Mouse (Mus musculus): ENCODE results near the gene Rnf114. TPM values are rescaled to one million over a fixed set of nuclear protein-coding genes. Genes with fewer than 3 reads are reported as not detected.

The Rnf114 gene
- polyA plus RNA-seq, 1 experiment from 2014 or later: 58.9 TPM

DNA sequence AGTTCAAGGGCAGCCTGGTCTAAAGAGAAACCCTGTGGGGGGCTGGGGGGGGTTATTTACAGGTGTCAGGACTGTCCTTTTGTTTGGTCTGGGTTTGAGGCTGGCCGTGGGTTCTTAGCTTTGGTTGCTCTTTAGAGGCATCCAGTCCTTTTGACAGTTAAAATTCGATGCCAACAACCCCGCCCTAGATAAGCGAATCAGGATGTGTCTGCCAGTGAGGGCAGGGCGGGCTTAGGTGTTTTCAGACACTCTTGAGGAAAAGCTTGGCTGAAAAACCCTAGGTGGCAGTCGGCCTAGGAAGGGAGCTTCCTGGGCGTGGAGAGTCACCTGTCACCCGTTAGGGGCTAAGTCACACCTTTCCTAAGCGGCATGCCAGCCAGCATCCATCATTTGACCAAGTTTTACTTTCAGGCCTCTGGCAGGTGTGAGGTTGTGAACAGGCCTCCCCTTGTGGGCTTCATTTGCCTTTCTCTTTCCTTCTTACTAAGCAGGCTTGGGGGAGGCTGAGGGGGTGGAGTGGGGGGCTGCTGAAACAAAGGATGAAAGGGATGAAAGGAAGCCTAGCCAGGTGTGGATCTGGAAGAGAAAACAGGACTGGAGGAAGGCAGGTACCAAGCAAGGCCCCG, 44.0 kb downstream of the Rnf114 start:
- ATAC-seq (replicated peaks; ENCODE audit: insufficient number of reproducible peaks, low FRiP score, low TSS enrichment): no peak
- Histone ChIP-seq H3K9ac (ENCODE audit: low read depth, low read length) (no peak overlapping the region), H3K4me1 (ENCODE audit: control insufficient read depth, insufficient read depth, low read length) (peaks cover 29% of the 10 kb centered on the region)

DNA sequence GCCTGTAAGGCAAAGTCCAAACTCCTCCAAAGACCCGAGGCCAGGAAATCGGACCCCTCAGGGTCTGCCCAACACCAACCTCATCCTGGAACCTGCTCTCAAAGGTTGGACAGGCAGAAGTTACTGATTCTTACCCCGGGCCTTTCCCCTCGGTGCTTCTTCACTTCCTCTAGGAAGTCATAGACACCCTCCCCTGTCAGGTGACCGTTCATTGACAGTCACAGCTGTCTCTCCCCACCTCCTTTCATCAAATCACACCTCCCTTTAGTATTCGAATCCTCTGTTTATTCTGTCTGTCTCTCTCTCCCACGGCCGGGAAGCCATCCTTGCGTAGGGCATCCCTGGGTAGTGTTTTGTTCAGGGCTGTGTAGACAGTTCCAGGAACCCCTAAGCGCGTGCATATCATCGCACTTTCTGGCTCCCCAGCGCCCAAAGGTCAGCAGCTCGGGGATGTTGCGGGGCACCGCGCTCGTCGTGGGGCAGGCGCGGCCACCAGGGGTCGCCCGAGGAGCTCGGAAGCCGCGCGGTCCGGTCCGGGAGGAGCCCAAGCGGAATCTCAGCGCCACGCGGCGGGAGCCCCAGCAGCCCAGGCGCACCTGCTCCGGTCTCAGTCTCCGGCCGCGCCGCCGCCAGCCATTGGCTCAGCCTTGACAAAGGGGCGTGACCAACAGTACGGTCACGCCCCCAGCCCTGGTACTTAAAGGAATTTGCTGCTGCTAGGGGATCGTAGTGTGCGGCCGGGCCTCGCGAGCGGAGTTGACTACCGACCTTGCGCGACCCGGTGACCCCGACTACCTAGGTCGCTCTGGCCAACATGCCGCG, 45.2 kb downstream of the Rnf114 start, which contains the start of gene Snai1:
TSS of gene Snai1 (plus strand) at position 720 of the 822 bp plus-strand sequence.
- Histone ChIP-seq H3K4me1 (ENCODE audit: control insufficient read depth, insufficient read depth, low read length) (peaks cover 37% of the 10 kb centered on the region), H3K27ac (ENCODE audit: low read depth, low read length) (peak within 1 kb of the TSS; percentile 41; the same call in 1 of the 2 replicates), H3K4me3 (ENCODE audit: low read depth, low read length) (peak within 1 kb of the TSS; percentile 56), H3K36me3 (ENCODE audit: control insufficient read depth, insufficient read depth, low read length) (no peaks in the 10 kb centered on the region), H3K4me2 (peak within 1 kb of the TSS; percentile 81), H3K27me3 (ENCODE audit: control insufficient read depth, insufficient read depth, low read length) (peaks cover 22% of the 10 kb centered on the region), H3K9me3 (replicated peaks; ENCODE audit: control insufficient read depth, low read length) (no peaks in the 10 kb centered on the region), H3K9ac (ENCODE audit: low read depth, low read length) (peak within 1 kb of the TSS; percentile 69)
- ATAC-seq (replicated peaks; ENCODE audit: insufficient number of reproducible peaks, low FRiP score, low TSS enrichment): peak; percentile 89
- 1% methylated on average over 58 of the region's 58 CpGs for WGBS (ENCODE audit: insufficient replicate concordance)

More for the DNA sequence above, 44.0 kb downstream of the Rnf114 start:
- WGBS (ENCODE audit: insufficient replicate concordance): 24% methylated on average over 10 of the region's 10 CpGs
- H3K4me3 ChIP-seq (ENCODE audit: low read depth, low read length): no peak overlapping the region
- no peak overlapping the region for H3K27ac ChIP-seq (ENCODE audit: low read depth, low read length)
- H3K36me3 ChIP-seq (ENCODE audit: control insufficient read depth, insufficient read depth, low read length): no peaks in the 10 kb centered on the region
- H3K27me3 ChIP-seq (ENCODE audit: control insufficient read depth, insufficient read depth, low read length): peaks cover 24% of the 10 kb centered on the region
- H3K9me3 ChIP-seq (replicated peaks; ENCODE audit: control insufficient read depth, low read length): no peaks in the 10 kb centered on the region
- H3K4me2 ChIP-seq: no peak overlapping the region

DNA sequence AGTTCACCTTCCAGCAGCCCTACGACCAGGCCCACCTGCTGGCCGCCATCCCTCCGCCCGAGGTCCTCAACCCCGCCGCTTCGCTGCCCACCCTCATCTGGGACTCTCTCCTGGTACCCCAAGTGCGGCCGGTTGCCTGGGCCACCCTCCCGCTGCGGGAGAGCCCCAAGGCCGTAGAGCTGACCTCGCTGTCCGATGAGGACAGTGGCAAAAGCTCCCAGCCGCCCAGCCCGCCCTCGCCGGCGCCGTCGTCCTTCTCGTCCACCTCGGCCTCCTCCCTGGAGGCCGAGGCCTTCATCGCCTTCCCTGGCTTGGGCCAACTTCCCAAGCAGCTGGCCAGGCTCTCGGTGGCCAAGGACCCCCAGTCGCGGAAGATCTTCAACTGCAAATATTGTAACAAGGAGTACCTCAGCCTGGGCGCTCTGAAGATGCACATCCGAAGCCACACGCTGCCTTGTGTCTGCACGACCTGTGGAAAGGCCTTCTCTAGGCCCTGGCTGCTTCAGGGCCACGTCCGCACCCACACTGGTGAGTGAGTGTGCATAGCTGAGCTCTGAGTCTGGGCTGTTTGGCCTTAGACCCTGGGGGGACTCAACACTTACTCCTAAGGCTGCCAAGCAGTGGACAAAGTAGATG, 46.3 kb downstream of the Rnf114 start:
- no peak for ATAC-seq (replicated peaks; ENCODE audit: insufficient number of reproducible peaks, low FRiP score, low TSS enrichment)
- Histone ChIP-seq H3K4me1 (ENCODE audit: control insufficient read depth, insufficient read depth, low read length) (peaks cover 48% of the 10 kb centered on the region), H3K4me3 (ENCODE audit: low read depth, low read length) (peak overlapping the region; percentile 56), H3K9me3 (replicated peaks; ENCODE audit: control insufficient read depth, low read length) (no peaks in the 10 kb centered on the region), H3K36me3 (ENCODE audit: control insufficient read depth, insufficient read depth, low read length) (no peaks in the 10 kb centered on the region), H3K9ac (ENCODE audit: low read depth, low read length) (peak overlapping the region; percentile 69), H3K27ac (ENCODE audit: low read depth, low read length) (peak overlapping the region; percentile 41; the same call in 1 of the 2 replicates), H3K4me2 (peak overlapping the region; percentile 81), H3K27me3 (ENCODE audit: control insufficient read depth, insufficient read depth, low read length) (peaks cover 21% of the 10 kb centered on the region)
- WGBS (ENCODE audit: insufficient replicate concordance): 15% methylated on average over 33 of the region's 34 CpGs

DNA sequence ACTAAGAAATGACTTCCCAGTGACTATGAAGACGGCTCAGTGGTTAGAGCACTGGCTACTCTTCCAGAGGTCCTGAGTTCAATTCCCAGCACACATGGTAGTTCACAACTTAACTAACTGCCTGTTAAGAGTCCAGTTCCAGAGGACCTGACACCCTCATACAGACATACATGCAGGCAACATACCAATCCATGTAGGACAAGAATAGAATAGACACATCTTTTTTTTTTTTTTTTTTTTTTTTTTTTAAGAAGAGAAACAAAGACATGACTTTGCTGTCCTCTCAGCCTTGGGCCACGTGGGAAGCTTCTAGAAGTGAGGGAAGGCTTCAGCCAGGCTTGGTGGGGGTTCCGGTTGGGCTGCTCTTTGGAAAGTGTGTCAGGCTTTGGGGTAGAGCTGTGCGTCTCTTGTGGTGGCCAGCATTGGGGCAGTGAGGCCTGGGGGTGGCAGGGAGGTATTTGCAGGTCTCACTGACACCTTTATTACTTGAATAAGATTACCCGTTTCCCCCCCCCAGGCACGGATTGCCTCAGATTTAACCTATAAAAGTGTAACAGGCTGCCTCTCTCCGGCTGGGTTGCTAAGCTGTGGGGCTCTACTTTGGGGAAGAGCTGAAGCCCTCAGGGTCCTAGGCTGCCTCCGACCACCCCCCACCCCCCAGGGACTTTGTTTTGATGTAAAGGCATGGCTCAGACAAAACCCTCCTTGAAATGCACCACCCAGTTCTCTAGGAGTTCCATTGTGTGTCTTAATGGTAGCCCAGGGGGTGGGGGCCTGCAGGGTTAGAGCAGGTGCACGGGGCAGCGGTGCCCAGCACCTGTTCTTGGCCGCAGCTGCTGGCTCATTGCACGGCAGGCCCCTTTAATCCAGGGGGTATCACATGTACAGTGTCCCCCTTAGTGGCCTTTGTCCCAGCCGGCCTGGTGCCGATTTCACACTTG, 47.4 kb downstream of the Rnf114 start:
- Histone ChIP-seq H3K4me1 (ENCODE audit: control insufficient read depth, insufficient read depth, low read length) (peaks cover 56% of the 10 kb centered on the region), H3K36me3 (ENCODE audit: control insufficient read depth, insufficient read depth, low read length) (no peaks in the 10 kb centered on the region), H3K27ac (ENCODE audit: low read depth, low read length) (no peak overlapping the region), H3K4me3 (ENCODE audit: low read depth, low read length) (peak overlapping the region; percentile 56), H3K9ac (ENCODE audit: low read depth, low read length) (peak overlapping the region; percentile 69; the same call in 1 of the 2 replicates), H3K4me2 (peak overlapping the region; percentile 81), H3K9me3 (replicated peaks; ENCODE audit: control insufficient read depth, low read length) (no peaks in the 10 kb centered on the region), H3K27me3 (ENCODE audit: control insufficient read depth, insufficient read depth, low read length) (peaks cover 21% of the 10 kb centered on the region)
- 20% methylated on average over 14 of the region's 14 CpGs for WGBS (ENCODE audit: insufficient replicate concordance)
- ATAC-seq (replicated peaks; ENCODE audit: insufficient number of reproducible peaks, low FRiP score, low TSS enrichment): no peak

DNA sequence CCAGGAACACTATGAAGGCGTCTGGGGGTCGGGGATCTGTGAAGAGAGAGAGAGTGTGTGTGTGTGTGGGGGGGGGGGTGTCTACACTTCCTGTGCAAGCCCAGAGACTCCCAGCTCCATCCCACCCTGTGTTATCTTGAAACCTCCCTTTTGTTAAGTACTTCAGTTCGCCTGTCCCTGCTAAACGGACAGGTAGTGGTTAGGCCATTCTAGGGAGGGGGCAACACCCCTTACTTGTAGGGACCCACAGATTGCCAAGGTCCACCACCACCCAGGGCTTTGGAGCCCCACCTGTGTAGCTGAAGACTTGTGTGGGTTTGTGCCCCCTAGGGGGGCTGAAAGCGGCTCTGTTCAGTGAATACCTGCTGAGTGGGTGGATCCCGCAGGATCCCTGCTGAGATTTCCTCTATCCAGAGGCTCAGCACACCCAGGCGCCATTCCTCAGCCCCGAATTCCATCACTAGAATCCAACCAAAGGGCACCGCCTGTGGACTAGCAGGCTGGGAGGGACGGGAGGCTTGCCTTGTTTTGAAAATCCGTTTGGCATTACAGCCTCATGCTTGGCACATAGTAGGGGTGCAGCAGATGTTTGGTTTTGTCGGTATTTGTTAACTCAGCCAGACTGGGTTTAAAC, 48.1 kb downstream of the Rnf114 start:
- peak overlapping the region; percentile 69; the same call in 1 of the 2 replicates for H3K9ac ChIP-seq (ENCODE audit: low read depth, low read length)
- WGBS (ENCODE audit: insufficient replicate concordance): 16% methylated on average over 12 of the region's 12 CpGs
- no peaks in the 10 kb centered on the region for H3K36me3 ChIP-seq (ENCODE audit: control insufficient read depth, insufficient read depth, low read length)
- H3K27ac ChIP-seq (ENCODE audit: low read depth, low read length): peak overlapping the region; percentile 8
- peak overlapping the region; percentile 81 for H3K4me2 ChIP-seq
- H3K27me3 ChIP-seq (ENCODE audit: control insufficient read depth, insufficient read depth, low read length): peaks cover 21% of the 10 kb centered on the region
- no peaks in the 10 kb centered on the region for H3K9me3 ChIP-seq (replicated peaks; ENCODE audit: control insufficient read depth, low read length)
- peaks cover 56% of the 10 kb centered on the region for H3K4me1 ChIP-seq (ENCODE audit: control insufficient read depth, insufficient read depth, low read length)
- no peak for ATAC-seq (replicated peaks; ENCODE audit: insufficient number of reproducible peaks, low FRiP score, low TSS enrichment)
- H3K4me3 ChIP-seq (ENCODE audit: low read depth, low read length): peak overlapping the region; percentile 56

DNA sequence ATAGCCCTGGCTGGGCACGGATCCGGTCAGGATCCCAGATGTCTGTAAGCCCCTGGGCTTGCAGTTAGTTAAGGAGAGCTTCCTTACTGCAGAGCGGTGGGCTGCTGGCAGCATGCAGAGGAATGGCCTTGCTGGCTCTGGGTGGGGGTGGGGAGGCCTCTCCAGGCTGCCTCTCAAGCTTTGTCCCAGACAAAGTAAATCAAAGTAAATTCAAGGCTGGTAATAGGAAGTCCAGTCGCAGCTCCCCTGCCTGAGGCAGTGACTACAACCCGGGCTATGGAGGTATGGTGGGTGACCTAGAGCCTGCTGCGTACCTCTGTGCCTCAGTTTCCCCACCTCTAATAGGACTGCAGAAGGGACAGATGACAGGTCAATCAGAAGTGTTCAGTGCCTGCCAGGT, 48.9 kb downstream of the Rnf114 start:
- Histone ChIP-seq H3K27me3 (ENCODE audit: control insufficient read depth, insufficient read depth, low read length) (peaks cover 19% of the 10 kb centered on the region), H3K9me3 (replicated peaks; ENCODE audit: control insufficient read depth, low read length) (no peaks in the 10 kb centered on the region), H3K9ac (ENCODE audit: low read depth, low read length) (peak overlapping the region; percentile 69; the same call in 1 of the 2 replicates), H3K4me1 (ENCODE audit: control insufficient read depth, insufficient read depth, low read length) (peaks cover 56% of the 10 kb centered on the region), H3K4me3 (ENCODE audit: low read depth, low read length) (peak overlapping the region; percentile 56), H3K27ac (ENCODE audit: low read depth, low read length) (no peak overlapping the region), H3K36me3 (ENCODE audit: control insufficient read depth, insufficient read depth, low read length) (no peaks in the 10 kb centered on the region), H3K4me2 (peak overlapping the region; percentile 81)
- 24% methylated on average over 6 of the region's 6 CpGs for WGBS (ENCODE audit: insufficient replicate concordance)
- no peak for ATAC-seq (replicated peaks; ENCODE audit: insufficient number of reproducible peaks, low FRiP score, low TSS enrichment)

DNA sequence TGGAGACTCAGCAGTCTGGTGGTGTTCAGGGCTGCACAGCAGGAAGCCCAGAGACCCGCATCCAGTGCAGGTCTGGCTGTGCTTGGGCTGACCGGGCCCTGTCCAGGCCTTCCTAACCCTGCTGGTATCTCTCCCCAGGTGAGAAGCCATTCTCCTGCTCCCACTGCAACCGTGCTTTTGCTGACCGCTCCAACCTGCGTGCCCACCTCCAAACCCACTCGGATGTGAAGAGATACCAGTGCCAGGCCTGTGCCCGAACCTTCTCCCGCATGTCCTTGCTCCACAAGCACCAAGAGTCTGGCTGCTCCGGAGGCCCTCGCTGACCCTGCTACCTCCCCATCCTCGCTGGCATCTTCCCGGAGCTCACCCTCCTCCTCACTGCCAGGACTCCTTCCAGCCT, 49.3 kb downstream of the Rnf114 start:
- peak overlapping the region; percentile 69; the same call in 1 of the 2 replicates for H3K9ac ChIP-seq (ENCODE audit: low read depth, low read length)

More for the DNA sequence above, 49.3 kb downstream of the Rnf114 start:
- WGBS (ENCODE audit: insufficient replicate concordance): 63% methylated on average over 12 of the region's 12 CpGs
- Histone ChIP-seq H3K4me1 (ENCODE audit: control insufficient read depth, insufficient read depth, low read length) (peaks cover 56% of the 10 kb centered on the region), H3K27me3 (ENCODE audit: control insufficient read depth, insufficient read depth, low read length) (peaks cover 14% of the 10 kb centered on the region), H3K9me3 (replicated peaks; ENCODE audit: control insufficient read depth, low read length) (no peaks in the 10 kb centered on the region), H3K4me2 (peak overlapping the region; percentile 81), H3K27ac (ENCODE audit: low read depth, low read length) (peak overlapping the region; percentile 58; the same call in 1 of the 2 replicates), H3K4me3 (ENCODE audit: low read depth, low read length) (peak overlapping the region; percentile 56; the same call in 1 of the 2 replicates), H3K36me3 (ENCODE audit: control insufficient read depth, insufficient read depth, low read length) (no peaks in the 10 kb centered on the region)
- ATAC-seq (replicated peaks; ENCODE audit: insufficient number of reproducible peaks, low FRiP score, low TSS enrichment): no peak

All from heart, embryonic 11.5 days (tissue).